Mouse (Mus musculus) CH12.LX (cell line): ENCODE measurements around the gene Pkhd1. TPM values are rescaled to one million over a fixed set of nuclear protein-coding genes. Genes with fewer than 3 reads are reported as not detected.

ENCODE experiments used
- DNase-seq: peaks from one replicate; pipeline ENCODE4 v3.0.0-alpha.2; 2013; ENCODE audit errors: extremely low read depth
- H3K27ac ChIP-seq: 2 replicates; pipeline ENCODE4 v1.5.1; 2012; ENCODE audit warnings: low read depth, mild to moderate bottlenecking, control low read depth, moderate library complexity; ENCODE audit not compliant: insufficient read depth
- H3K27me3 ChIP-seq: replicated peaks from 2 replicates; pipeline ENCODE3; 2012; ENCODE audit warnings: inconsistent platforms
- H3K36me3 ChIP-seq, 2 experiments: replicated peaks in 1 of 2; 2 replicates each; pipeline versions ENCODE3 to v1.6.1; 2012; ENCODE audit warnings: inconsistent platforms in 1 of 2, low read length in 1 of 2, mild to moderate bottlenecking in 1 of 2, mixed read lengths in 1 of 2, moderate library complexity in 1 of 2; ENCODE audit not compliant: control insufficient read depth in 1 of 2, insufficient read depth in 1 of 2
- H3K4me1 ChIP-seq, 2 experiments: 2 replicates each; pipeline ENCODE4 v1.6.1; 2012; ENCODE audit warnings: inconsistent platforms in 1 of 2, moderate library complexity in 1 of 2; ENCODE audit not compliant: insufficient read depth in 2 of 2, control insufficient read depth in 1 of 2
- H3K4me2 ChIP-seq: 2 replicates; pipeline ENCODE4 v1.6.1; 2012; ENCODE audit warnings: low read depth, mild to moderate bottlenecking, control low read depth; ENCODE audit not compliant: poor library complexity, insufficient read depth, severe bottlenecking
- H3K4me3 ChIP-seq, 3 experiments: fragments of 150-350 bp in 1 of 3; sonication (generic) in 1 of 3; replicated peaks in 1 of 3; 2 replicates each; pipeline versions ENCODE3 to v1.5.1; 2011 to 2012; ENCODE audit warnings: low read depth in 2 of 3, low read length in 2 of 3, mild to moderate bottlenecking in 2 of 3, moderate library complexity in 2 of 3, control low read depth in 1 of 3, improper control_type of control experiment in 1 of 3, inconsistent platforms in 1 of 3, mixed read lengths in 1 of 3; ENCODE audit not compliant: poor library complexity in 1 of 3
- H3K79me2 ChIP-seq: replicated peaks from 2 replicates; pipeline ENCODE4 v1.6.1; 2012; ENCODE audit warnings: mild to moderate bottlenecking, moderate library complexity; ENCODE audit not compliant: control insufficient read depth, poor library complexity, insufficient read depth, severe bottlenecking; ENCODE audit errors: extremely low read depth
- H3K9ac ChIP-seq: 2 replicates; pipeline ENCODE4 v1.6.1; 2012; ENCODE audit warnings: low read depth, mild to moderate bottlenecking, control low read depth, moderate library complexity; ENCODE audit not compliant: insufficient read depth
- H3K9me3 ChIP-seq: replicated peaks from 2 replicates; pipeline ENCODE3; 2012; ENCODE audit warnings: low read length, inconsistent platforms, mixed read lengths
- BHLHE40 ChIP-seq: IDR thresholded peaks from 2 replicates; pipeline ENCODE4 v1.6.1; 2011; ENCODE audit warnings: mild to moderate bottlenecking, low read depth, low read length, improper control_type of control experiment
- CHD1 ChIP-seq: IDR thresholded peaks from 2 replicates; pipeline ENCODE4 v1.6.1; 2012; ENCODE audit warnings: low read depth, low read length, improper control_type of control experiment, inconsistent platforms
- CTCF ChIP-seq, 2 experiments: IDR thresholded peaks in 1 of 2; conservative IDR thresholded peaks in 1 of 2; 2 replicates each; pipeline ENCODE4 v1.5.1; 2011 to 2012; ENCODE audit warnings: low read depth in 2 of 2, low read length in 2 of 2, improper control_type of control experiment in 1 of 2, inconsistent platforms in 1 of 2, mild to moderate bottlenecking in 1 of 2, moderate library complexity in 1 of 2
- GABPA ChIP-seq: IDR thresholded peaks from 2 replicates; pipeline ENCODE4 v1.6.1; 2012; ENCODE audit warnings: low read depth, low read length, improper control_type of control experiment, inconsistent platforms; ENCODE audit not compliant: insufficient replicate concordance
- JUN ChIP-seq: IDR thresholded peaks from 2 replicates; pipeline ENCODE4 v1.6.1; 2011; ENCODE audit warnings: low read depth, mild to moderate bottlenecking, low read length, improper control_type of control experiment, moderate library complexity; ENCODE audit not compliant: insufficient read depth
- KAT2A ChIP-seq: IDR thresholded peaks from 2 replicates; pipeline ENCODE4 v1.6.1; 2012; ENCODE audit warnings: low read length, improper control_type of control experiment, inconsistent platforms; ENCODE audit not compliant: insufficient replicate concordance
- MAX ChIP-seq: IDR thresholded peaks from 2 replicates; pipeline ENCODE4 v1.6.1; 2011; ENCODE audit warnings: low read length, improper control_type of control experiment
- MAZ ChIP-seq: IDR thresholded peaks from 2 replicates; pipeline ENCODE4 v1.6.1; 2012; ENCODE audit warnings: low read depth, mild to moderate bottlenecking, inconsistent platforms, low read length, improper control_type of control experiment, moderate library complexity
- MEF2A ChIP-seq: IDR thresholded peaks from 2 replicates; pipeline ENCODE4 v1.6.1; 2014; ENCODE audit warnings: low read depth, mild to moderate bottlenecking, inconsistent platforms, low read length, improper control_type of control experiment, borderline replicate concordance
- MYC ChIP-seq: IDR thresholded peaks from 2 replicates; pipeline ENCODE4 v1.6.1; 2011; ENCODE audit warnings: low read depth, mild to moderate bottlenecking, improper control_type of control experiment, low read length
- NRF1 ChIP-seq: IDR thresholded peaks from 2 replicates; pipeline ENCODE4 v1.6.1; 2014; ENCODE audit warnings: low read depth, mild to moderate bottlenecking, inconsistent platforms, low read length, improper control_type of control experiment, moderate library complexity
- RCOR1 ChIP-seq: conservative IDR thresholded peaks from 2 replicates; pipeline ENCODE4 v1.6.1; 2012; ENCODE audit warnings: low read depth, mild to moderate bottlenecking, inconsistent platforms, low read length, improper control_type of control experiment
- SIN3A ChIP-seq: IDR thresholded peaks from 2 replicates; pipeline ENCODE4 v1.6.1; 2012; ENCODE audit warnings: low read length, improper control_type of control experiment, inconsistent platforms
- SMC3 ChIP-seq: IDR thresholded peaks from 2 replicates; pipeline ENCODE4 v1.6.1; 2011; ENCODE audit warnings: low read depth, low read length, improper control_type of control experiment
- TBP ChIP-seq: conservative IDR thresholded peaks from 2 replicates; pipeline ENCODE4 v1.6.1; 2011; ENCODE audit warnings: low read depth, low read length, improper control_type of control experiment
- TCF12 ChIP-seq: IDR thresholded peaks from 2 replicates; pipeline ENCODE4 v1.6.1; 2014; ENCODE audit warnings: low read depth, mild to moderate bottlenecking, inconsistent platforms, low read length, improper control_type of control experiment
- USF1 ChIP-seq: IDR thresholded peaks from 2 replicates; pipeline ENCODE4 v1.6.1; 2014; ENCODE audit warnings: low read depth, mild to moderate bottlenecking, inconsistent platforms, low read length, improper control_type of control experiment
- USF2 ChIP-seq: conservative IDR thresholded peaks from 2 replicates; pipeline ENCODE4 v1.6.1; 2011; ENCODE audit warnings: low read depth, low read length, improper control_type of control experiment
- ZC3H11A ChIP-seq: IDR thresholded peaks from 2 replicates; pipeline ENCODE4 v1.6.1; 2012; ENCODE audit warnings: low read depth, mild to moderate bottlenecking, inconsistent platforms, low read length, improper control_type of control experiment
- ZKSCAN1 ChIP-seq: IDR thresholded peaks from 2 replicates; pipeline ENCODE4 v1.6.1; 2012; ENCODE audit warnings: low read depth, inconsistent platforms, low read length, improper control_type of control experiment, borderline replicate concordance
- ZMIZ1 ChIP-seq: IDR thresholded peaks from 2 replicates; pipeline ENCODE4 v1.6.1; 2012; ENCODE audit warnings: low read depth, mild to moderate bottlenecking, inconsistent platforms, low read length, improper control_type of control experiment
- dilution Hi-C: fragments of 300-500 bp; cut with MboI; formaldehyde crosslinking; loops from 2 replicates; pipeline ENCODE4 v1.14.3; 2020; ENCODE audit warnings: low sequenced_read_pairs; ENCODE audit not compliant: extremely low pct_unique_long_range_greater_than_20kb, extremely low pct_ligation_motif_present
- in situ Hi-C: fragments of 300-500 bp; cut with MboI; formaldehyde crosslinking; loops from 3 replicates; pipeline ENCODE4 v1.14.3; 2019; ENCODE audit warnings: low sequenced_read_pairs, low pct_ligation_motif_present, low pct_unique_long_range_greater_than_20kb, mixed read lengths
- polyA plus RNA-seq: library from polyadenylated mRNA; unstranded; fragments of >175 nt; gene quantifications from 2 replicates; pipeline ENCODE4 v1.2.1, GENCODE M21; 2012; ENCODE audit warnings: low read depth; ENCODE audit not compliant: insufficient read length
- total RNA-seq, 2 experiments: library from RNA; depleted of rRNA; stranded (reverse); fragments of 300-350 nt in 1 of 2; fragments of >200 nt in 1 of 2; gene quantifications; 2 replicates each; pipeline ENCODE4 v1.2.3; 2012 to 2014

The Pkhd1 gene
- total and polyA plus RNA-seq, 3 experiments = not detected

GRCm38 (mm10) chr1:20478266-20478659, 139.6 kb downstream of the Pkhd1 start:
- Histone ChIP-seq H3K27ac (no peak overlapping the region), H3K4me1 (no peaks in the 10 kb centered on the region), H3K36me3 (no peaks in the 10 kb centered on the region)
- dilution Hi-C loops = no loop called here
- TF ChIP-seq BHLHE40 = no peak
- TF ChIP-seq ZC3H11A = no peak
- no peak for TF ChIP-seq ZKSCAN1
- no peak for TF ChIP-seq NRF1
- TF ChIP-seq CHD1 = no peak
- no peak for TF ChIP-seq ZMIZ1
- no peak for TF ChIP-seq TBP
- no peak for TF ChIP-seq MAZ
- TF ChIP-seq RCOR1 = no peak
- no peak for TF ChIP-seq SIN3A
- TF ChIP-seq GABPA = no peak
- no peak for TF ChIP-seq USF2
- TF ChIP-seq TCF12 = no peak
- TF ChIP-seq, all 38 proteins: peak for 0
- no peaks in the 10 kb centered on the region for H3K27me3 ChIP-seq
- H3K9me3 ChIP-seq = no peaks in the 10 kb centered on the region
- no peaks in the 10 kb centered on the region for H3K79me2 ChIP-seq
- H3K4me2 ChIP-seq = no peak overlapping the region
- in situ Hi-C loops = no loop called here
- DNase-seq = no peak
- H3K4me3 ChIP-seq = no peak overlapping the region
- no peak overlapping the region for H3K9ac ChIP-seq

DNA sequence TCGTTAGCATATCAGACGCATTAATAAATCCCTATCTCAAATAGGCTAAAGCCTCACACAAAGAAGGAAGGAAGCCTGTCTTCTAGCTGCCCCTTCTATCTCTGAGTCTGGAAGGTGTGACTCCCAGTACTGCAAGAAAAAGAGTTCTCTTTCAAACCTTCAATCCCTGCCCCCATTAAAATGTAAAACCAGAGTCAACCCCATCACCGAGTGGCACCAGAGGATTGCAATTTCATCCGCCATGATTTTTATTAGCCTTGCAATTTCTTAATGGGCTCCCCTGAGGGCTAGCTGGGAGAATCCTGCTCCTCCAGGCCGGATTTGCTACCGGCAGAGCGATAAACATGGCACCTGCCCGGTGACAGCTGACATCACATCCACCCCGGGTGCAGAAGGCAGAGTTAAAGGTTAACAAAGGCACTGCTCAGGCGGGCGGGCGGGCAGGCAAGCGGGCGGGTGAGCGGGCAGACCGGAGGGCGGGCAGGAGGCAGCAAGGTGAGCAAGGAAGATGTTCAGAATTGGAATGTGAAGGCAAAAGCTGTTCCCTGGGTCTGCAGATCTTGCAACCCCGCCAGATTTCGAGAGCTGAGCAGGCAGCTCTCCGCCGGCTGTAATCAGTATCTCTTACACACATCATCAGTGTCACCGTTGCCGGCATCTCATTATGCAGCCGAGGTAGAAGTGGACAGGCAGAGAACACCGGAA, 140.2 kb downstream of the Pkhd1 start:
- in situ Hi-C loops = no loop called here
- Histone ChIP-seq H3K4me1 (no peaks in the 10 kb centered on the region), H3K27ac (no peak overlapping the region), H3K9ac (no peak overlapping the region), H3K9me3 (no peaks in the 10 kb centered on the region), H3K27me3 (no peaks in the 10 kb centered on the region), H3K4me3 (no peak overlapping the region), H3K79me2 (no peaks in the 10 kb centered on the region), H3K36me3 (no peaks in the 10 kb centered on the region), H3K4me2 (no peak overlapping the region)
- dilution Hi-C loops = no loop called here
- DNase-seq = no peak
- TF ChIP-seq TBP (no peak), USF1 (no peak), MAX (no peak), MEF2A (no peak), KAT2A (no peak), CTCF (conservative IDR thresholded peaks at IDR 0.05 in 1 of 2, IDR thresholded peaks at IDR 0.05 in 1 of 2; ENCODE audit: low read depth in 2 of 2, low read length in 2 of 2) (no peak), SMC3 (no peak), JUN (no peak), ZKSCAN1 (no peak), MYC (no peak), USF2 (no peak), ZC3H11A (no peak)
